Mouse (Mus musculus) splenic B cell, adult 2 months (primary cell): Measurements from ENCODE around the gene Cluh.

ENCODE experiments used
- DNase-seq: peaks from one replicate; pipeline ENCODE4 v3.0.0-alpha.2; 2011; ENCODE audit warnings: low read depth, low spot score
- H3K27me3 ChIP-seq: 2 replicates; pipeline ENCODE4 v1.6.1; 2012; ENCODE audit warnings: mild to moderate bottlenecking, low read length, moderate library complexity, mixed read lengths; ENCODE audit not compliant: control insufficient read depth, poor library complexity, insufficient read depth, severe bottlenecking
- H3K36me3 ChIP-seq: 2 replicates; pipeline ENCODE4 v1.6.1; 2012; ENCODE audit warnings: mild to moderate bottlenecking, low read length, moderate library complexity, mixed read lengths; ENCODE audit not compliant: control insufficient read depth, poor library complexity, insufficient read depth, severe bottlenecking

The Cluh gene

DNA sequence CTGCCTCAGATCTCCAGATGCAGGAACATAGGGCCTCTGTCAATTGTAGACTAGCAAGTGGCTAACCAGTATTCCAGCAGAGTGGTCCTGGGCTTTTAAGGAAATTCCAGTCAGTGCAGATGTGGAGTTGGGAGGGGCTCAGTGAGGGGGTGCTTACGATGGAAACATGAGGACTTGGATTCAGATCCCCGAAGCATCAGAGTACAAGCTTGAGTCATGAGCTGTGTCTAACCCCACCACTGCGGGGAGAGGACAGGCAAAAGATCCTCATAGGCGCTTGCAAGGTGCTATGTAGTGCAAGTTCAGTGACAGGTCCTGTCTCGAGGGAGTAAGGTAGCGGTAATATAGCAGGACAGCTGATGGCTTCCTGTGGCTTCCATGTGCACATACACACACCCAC is 12.9 kb downstream of the Cluh start:
- peaks cover 12% of the 10 kb centered on the region for H3K36me3 ChIP-seq
- no peak for DNase-seq
- no peaks in the 10 kb centered on the region for H3K27me3 ChIP-seq

DNA sequence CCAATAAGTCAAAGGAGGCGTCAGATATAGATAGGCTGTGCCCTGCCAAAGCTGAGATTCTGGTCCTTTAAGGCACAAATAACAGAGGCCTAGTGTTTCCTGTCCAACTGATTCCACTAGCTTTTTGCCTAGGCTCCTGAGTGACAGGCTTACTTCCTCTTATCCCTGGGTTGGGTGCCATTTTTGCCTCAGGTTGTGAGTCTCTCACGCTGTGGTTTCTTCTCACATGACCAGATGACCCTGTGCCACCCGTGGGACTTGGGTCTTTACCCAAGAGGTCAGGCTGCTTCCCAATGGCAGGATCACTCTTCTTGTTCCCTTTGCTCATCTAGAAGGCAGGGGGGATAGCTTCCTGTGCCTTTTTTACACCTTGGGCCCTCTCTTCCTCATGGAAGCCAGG is 15.0 kb downstream of the Cluh start:
- Histone ChIP-seq H3K36me3 (peaks cover 7% of the 10 kb centered on the region), H3K27me3 (no peaks in the 10 kb centered on the region)
- DNase-seq, result no peak

DNA sequence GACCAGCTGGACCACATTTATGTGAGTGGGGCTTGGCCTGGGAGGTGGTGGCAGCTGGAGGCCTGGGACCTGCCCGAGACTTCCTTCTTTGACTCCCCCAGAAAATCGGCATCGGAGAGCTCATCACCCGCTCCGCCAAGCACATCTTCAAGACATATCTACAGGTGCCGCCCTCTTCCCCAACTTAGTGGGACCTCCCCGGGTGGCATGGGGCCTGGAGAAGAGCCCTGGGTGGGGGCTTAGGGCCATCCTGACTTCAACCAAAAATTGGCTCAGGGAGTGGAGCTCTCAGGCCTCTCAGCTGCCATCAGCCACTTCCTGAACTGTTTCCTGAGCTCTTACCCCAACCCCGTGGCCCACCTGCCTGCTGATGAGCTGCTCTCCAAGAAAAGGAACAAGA is 15.6 kb downstream of the Cluh start:
- DNase-seq, result no peak
- no peaks in the 10 kb centered on the region for H3K27me3 ChIP-seq
- peaks cover 4% of the 10 kb centered on the region for H3K36me3 ChIP-seq

DNA sequence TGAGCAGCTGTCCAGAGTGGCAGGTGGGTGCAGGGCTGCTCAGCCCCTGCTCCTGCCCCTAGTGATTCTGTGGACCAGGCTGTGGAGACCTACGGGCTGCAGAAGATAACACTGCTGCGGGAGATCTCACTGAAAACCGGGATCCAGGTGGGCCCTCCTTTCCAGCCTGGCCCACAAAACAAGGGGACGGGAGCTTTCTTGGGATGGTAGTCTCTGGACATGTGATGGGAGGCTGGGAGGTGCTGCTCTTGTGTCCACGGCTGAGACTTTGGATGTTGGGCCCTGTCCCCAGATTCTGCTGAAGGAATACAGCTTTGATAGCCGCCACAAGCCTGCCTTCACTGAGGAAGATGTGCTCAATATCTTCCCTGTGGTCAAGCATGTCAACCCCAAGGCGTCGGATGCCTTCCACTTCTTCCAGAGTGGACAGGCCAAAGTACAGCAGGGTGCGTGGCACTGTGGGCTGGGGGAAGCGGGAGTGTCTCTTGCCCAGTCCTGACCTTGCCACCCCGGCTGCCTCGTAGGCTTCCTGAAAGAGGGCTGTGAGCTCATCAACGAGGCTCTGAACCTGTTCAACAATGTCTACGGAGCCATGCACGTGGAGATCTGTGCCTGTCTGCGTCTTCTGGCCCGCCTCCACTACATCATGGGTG is 16.5 kb downstream of the Cluh start:
- H3K36me3 ChIP-seq, result peaks cover 4% of the 10 kb centered on the region
- no peak for DNase-seq
- H3K27me3 ChIP-seq, result no peaks in the 10 kb centered on the region

DNA sequence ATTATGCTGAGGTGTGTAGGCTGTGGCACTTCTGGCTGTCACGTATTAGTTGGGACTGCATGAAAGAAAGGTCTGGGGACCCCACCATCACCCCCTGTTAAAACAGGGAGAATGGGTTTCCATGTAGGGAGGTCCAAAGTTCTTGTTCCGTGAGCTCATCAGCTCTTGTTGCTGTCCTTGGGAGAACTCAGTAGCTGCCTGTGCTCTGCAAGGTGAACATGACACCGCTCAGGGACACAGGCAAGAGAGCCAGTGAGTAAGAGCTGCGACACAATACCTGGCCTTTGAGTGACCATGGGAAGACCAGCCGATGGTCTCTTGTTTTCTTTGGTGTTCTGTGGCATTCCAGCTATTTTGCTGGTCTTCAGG is 17.0 kb downstream of the Cluh start:
- peaks cover 4% of the 10 kb centered on the region for H3K36me3 ChIP-seq
- no peaks in the 10 kb centered on the region for H3K27me3 ChIP-seq
- no peak for DNase-seq

DNA sequence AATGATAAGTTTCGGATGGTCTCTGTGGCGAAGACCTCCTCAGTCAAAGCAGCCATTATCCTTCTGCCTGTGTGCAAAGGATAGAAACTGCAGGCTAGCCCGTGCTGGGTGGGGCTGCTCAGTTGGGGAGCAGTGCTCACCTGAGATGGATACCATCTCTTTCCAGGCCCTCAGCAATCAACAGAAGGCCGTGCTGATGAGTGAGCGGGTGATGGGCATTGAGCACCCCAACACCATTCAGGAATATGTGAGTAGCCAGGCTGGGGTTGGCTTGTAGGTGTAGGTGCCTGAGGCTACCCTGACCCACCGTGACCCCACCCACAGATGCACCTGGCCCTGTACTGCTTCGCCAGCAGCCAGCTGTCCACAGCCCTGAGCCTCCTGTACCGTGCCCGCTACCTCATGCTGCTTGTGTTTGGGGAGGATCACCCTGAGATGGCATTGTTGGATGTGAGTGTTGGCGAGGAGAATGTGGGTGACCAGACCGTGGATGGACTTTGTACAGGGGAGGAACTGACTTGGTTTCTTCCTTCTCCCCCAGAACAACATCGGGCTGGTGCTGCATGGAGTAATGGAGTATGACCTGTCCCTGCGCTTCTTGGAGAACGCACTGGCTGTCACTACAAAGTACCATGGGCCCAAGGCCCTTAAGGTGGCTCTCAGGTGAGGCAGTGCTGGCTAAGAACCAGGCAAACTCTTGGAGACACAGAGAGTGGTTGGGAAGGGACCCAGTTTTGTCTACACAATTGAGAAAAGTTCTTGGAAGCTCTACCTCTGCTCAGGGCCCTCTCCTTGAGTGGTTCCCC is 17.7 kb downstream of the Cluh start:
- DNase-seq, result no peak
- peaks cover 4% of the 10 kb centered on the region; the same call in 1 of the 2 replicates for H3K36me3 ChIP-seq

DNA sequence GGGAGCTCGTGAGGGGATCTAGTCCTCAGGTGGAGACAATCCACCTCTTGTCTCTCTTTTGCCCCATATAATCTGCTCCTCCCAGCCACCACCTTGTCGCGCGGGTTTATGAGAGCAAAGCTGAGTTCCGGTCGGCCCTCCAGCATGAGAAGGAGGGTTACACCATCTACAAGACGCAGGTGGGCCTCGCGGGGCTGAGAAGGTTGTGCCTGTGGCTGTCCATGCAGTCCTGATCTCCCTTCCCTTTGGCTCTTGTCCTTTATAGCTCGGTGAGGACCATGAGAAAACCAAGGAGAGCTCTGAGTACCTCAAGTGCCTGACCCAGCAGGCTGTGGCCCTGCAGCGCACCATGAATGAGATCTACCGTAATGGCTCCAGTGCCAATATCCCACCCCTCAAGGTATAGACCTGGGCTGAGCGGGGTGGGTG is 18.3 kb downstream of the Cluh start:
- Histone ChIP-seq H3K36me3 (peaks cover 4% of the 10 kb centered on the region; the same call in 1 of the 2 replicates), H3K27me3 (no peaks in the 10 kb centered on the region)
- no peak for DNase-seq

More for the DNA sequence above, 17.7 kb downstream of the Cluh start:
- no peaks in the 10 kb centered on the region for H3K27me3 ChIP-seq

DNA sequence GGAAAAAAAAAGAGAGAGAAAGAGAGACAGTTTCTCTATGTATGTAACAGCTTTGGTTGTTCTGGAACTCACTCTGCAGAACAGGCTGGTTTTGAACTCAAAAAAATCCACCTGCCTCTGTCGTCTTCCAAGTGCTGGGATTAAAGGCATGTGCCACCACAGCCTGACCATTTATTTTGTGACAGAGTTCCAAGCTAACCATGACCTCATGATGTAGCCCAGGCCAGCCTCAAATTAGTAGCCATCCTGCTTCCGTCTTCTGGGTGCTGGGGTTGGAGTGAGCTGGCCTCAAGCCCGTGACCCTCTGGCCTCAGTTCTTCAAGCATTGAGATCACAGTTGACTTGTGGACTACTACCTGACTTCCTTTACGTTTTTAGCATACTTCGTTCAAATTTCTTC is 19.2 kb downstream of the Cluh start:
- no peak for DNase-seq
- Histone ChIP-seq H3K27me3 (no peaks in the 10 kb centered on the region), H3K36me3 (peaks cover 4% of the 10 kb centered on the region; the same call in 1 of the 2 replicates)

DNA sequence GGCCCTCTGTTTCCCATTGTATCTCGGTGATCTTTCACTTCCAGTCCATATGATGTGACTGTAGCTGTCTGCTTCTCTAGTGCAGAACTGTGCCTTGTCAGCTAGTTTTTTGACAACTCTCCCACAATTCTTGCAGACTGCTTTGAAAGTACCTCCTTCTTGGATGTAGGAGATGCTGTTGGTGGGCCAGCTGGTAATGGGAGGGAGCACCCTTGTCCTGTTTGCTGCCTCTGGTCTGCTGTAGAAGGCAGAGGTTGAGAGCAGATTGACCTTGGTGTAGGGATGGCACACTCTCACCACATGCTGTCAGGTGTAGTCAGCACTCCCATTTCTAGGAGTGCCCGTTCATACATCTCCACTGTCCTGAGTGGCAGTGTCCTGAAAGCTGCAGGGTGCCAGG is 19.7 kb downstream of the Cluh start:
- no peak for DNase-seq
- Histone ChIP-seq H3K36me3 (peaks cover 4% of the 10 kb centered on the region; the same call in 1 of the 2 replicates), H3K27me3 (no peaks in the 10 kb centered on the region)

DNA sequence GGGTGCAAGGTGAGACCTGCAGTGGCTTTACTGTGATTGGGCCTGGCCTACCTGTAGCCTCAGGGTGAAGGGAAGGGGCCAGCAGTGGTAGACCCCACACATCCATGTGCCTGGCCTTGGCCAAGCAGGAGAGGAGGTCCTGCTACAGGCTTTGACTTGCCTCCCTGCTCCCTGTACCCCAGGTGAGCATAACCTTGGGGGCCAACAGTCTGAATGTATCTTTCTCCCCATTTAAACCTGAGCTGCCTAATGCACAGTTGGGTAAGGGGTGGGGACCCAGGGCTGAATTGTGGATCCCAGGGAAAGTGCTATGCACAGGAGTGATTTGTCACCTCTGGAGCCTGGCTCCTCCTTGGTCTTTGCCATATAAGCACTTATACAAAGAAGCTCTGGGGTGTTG is 20.9 kb downstream of the Cluh start:
- Histone ChIP-seq H3K36me3 (peaks cover 10% of the 10 kb centered on the region), H3K27me3 (no peaks in the 10 kb centered on the region)
- no peak for DNase-seq

DNA sequence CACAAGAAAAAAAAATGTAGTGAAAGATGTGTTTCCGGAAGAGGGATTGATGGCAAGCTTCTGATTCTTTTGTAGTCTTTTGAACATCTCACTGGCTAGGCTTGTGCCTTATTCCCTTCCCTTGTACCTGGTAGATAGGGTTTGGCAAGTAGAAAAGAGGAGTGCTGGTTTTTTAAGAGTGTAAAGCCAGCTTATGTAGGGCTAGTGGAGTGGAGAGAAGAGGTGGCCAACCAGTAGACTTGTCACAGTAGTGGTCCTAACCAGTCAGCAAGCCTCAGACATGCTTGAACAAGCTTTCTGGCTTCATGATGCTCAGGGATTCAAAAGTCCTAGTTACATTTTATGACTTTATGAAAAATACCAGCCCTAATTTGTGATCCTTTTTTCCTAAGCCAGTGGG is 21.7 kb downstream of the Cluh start:
- Histone ChIP-seq H3K27me3 (no peaks in the 10 kb centered on the region), H3K36me3 (peaks cover 10% of the 10 kb centered on the region)
- DNase-seq, result no peak

DNA sequence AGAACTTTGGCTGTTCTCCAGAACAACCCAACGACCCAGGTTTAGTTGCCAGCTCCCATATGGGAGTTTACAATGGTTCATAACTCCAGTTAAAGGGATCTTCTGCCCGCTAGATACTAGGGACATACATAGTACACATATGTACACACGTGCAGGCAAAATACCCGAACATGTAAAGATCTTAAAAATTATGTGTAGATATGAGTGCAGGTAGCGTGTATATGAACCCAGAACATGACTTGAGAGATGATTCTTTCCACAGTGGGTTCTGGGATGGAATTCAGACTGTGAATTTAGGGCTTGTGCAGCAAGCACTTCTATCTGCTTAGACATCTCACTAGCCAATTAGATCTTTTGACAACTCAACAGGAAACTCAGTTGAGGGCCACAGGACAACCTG is 22.5 kb downstream of the Cluh start:
- Histone ChIP-seq H3K27me3 (no peaks in the 10 kb centered on the region), H3K36me3 (peaks cover 8% of the 10 kb centered on the region)
- no peak for DNase-seq

DNA sequence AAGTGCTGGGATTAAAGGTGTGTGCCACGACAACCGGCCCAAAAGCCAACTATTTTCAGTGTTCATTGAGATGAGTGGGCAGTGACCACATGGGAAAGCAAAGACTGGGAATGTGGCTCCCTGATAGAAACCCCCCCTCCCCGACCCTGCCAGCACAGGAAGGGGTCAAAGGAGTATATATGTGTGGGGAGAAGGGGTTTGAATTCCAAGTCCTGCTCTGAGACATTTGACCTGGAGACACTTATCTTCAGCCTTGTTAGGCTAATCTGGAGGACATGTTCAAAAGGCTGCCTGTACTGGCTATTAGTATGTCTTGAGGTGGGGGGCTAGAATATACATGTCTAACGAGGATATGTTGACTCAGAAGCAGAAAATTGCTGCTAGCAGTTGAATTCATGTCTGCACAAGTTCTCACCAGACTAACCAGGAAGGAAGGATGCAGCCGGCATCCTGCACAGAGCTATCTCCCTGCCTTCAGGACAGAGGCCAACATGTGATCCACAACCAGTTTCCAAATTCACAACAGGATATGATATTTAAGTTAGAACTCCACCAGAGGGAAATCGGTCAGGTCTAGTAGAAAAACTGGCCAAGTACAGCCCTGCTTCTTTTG is 23.7 kb downstream of the Cluh start:
- DNase-seq, result no peak

DNA sequence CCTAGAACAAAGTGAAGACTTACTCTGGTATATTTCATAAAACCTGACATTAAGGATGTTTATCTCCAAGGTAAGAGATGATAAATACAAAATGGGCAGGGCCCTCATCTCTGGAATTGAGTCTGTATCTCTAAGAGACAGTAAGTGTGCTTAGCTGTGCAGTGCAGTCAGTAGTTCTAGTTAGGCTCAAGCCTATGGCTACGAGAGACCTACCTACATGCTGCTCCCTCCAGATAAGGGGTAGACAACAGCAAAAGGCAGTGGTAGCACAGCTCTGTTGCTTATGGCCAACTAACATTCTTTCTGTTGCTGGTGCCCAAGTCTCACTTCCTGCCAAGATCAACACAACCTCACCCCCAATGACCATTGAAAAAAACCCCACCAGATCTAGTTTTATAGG is 24.3 kb downstream of the Cluh start:
- peaks cover 9% of the 10 kb centered on the region for H3K36me3 ChIP-seq
- H3K27me3 ChIP-seq, result no peaks in the 10 kb centered on the region
- no peak for DNase-seq

More for the DNA sequence above, 23.7 kb downstream of the Cluh start:
- H3K27me3 ChIP-seq, result no peaks in the 10 kb centered on the region
- peaks cover 11% of the 10 kb centered on the region for H3K36me3 ChIP-seq

DNA sequence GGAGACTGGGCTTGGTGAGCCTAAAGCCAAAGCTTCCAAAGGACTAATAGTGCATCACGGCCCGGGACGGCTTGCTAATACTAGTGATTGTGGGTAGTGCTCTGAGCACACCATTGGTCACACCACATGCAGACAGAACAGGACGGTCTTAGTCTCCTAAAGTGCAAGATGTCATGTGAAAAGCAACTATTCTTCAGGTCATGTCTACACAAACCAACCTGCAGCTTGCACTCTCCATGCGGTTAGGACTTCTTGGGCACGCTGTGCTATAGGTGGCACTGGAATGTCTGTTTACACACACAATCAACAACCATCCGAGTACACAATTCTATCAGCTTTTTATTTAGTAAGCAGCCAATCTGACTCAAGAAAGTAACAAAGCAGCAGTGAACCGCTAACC is 25.4 kb downstream of the Cluh start:
- no peak for DNase-seq
- Histone ChIP-seq H3K36me3 (peaks cover 13% of the 10 kb centered on the region), H3K27me3 (no peaks in the 10 kb centered on the region)
